Mouse (Mus musculus) frontal cortex, adult 2 months (tissue): ENCODE measurements around the gene Car14. TPM values are rescaled to one million over a fixed set of nuclear protein-coding genes. Genes with fewer than 3 reads are reported as not detected.

ENCODE experiments used
- DNase-seq, 2 experiments: peaks; one replicate each; pipeline ENCODE4 v3.0.0; 2022; ENCODE audit warnings: low spot score in 1 of 2; ENCODE audit errors: extremely low spot score in 1 of 2
- polyA plus RNA-seq: library from polyadenylated mRNA; depleted of rRNA; stranded (reverse); fragments of >200 nt; gene quantifications from 2 replicates; pipeline ENCODE4 v1.2.3, GENCODE M21; 2012

Car14 gene
- polyA plus RNA-seq, 1 experiment, result 14.6 TPM

- DNase-seq, result no peak
Observed at GRCm38 (mm10) chr3:95893126-95893525, 11.4 kb downstream of the Car14 start.

GRCm38 (mm10) chr3:95892066-95893052 is 12.1 kb downstream of the Car14 start:
- DNase-seq, result no peak

GRCm38 (mm10) chr3:95891211-95892065 is 13.1 kb downstream of the Car14 start, which contains the start of gene BC028528:
BC028528 (minus strand) TSS chr3:95892005.
- no peak for DNase-seq

- no peak for DNase-seq
Observed at GRCm38 (mm10) chr3:95889664-95890063, 14.8 kb downstream of the Car14 start.

GRCm38 (mm10) chr3:95887596-95887995 is 16.9 kb downstream of the Car14 start:
- no peak for DNase-seq

GRCm38 (mm10) chr3:95884400-95884799 is 20.1 kb downstream of the Car14 start:
- no peak for DNase-seq

- peak; percentile 56 to 82 for DNase-seq
Observed at GRCm38 (mm10) chr3:95882816-95883425, 21.6 kb downstream of the Car14 start.

GRCm38 (mm10) chr3:95881979-95882815 is 22.3 kb downstream of the Car14 start, which contains the start of gene Ciart:
Ciart (minus strand) TSS chr3:95882251.
- DNase-seq, result peak; percentile 96 to 97

- no peak for DNase-seq
Observed at GRCm38 (mm10) chr3:95879063-95879462, 25.4 kb downstream of the Car14 start.

- DNase-seq, result no peak
Observed at GRCm38 (mm10) chr3:95872048-95872447, 32.4 kb downstream of the Car14 start.

- DNase-seq, result peak; percentile 75 to 89
Observed at GRCm38 (mm10) chr3:95871392-95871867, 33.1 kb downstream of the Car14 start, which contains the start of gene Mrps21. Mrps21 (minus strand) TSS chr3:95871519.

GRCm38 (mm10) chr3:95870976-95871375 is 33.5 kb downstream of the Car14 start:
- no peak for DNase-seq

- DNase-seq, result no peak
Observed at GRCm38 (mm10) chr3:95867408-95867807, 37.1 kb downstream of the Car14 start.

GRCm38 (mm10) chr3:95866071-95866470 is 38.4 kb downstream of the Car14 start:
- DNase-seq, result no peak

GRCm38 (mm10) chr3:95865571-95865970 is 38.9 kb downstream of the Car14 start:
- no peak for DNase-seq

GRCm38 (mm10) chr3:95865050-95865449 is 39.4 kb downstream of the Car14 start:
- DNase-seq, result peak; percentile 86 to 91

- DNase-seq, result no peak
Observed at GRCm38 (mm10) chr3:95863578-95863977, 40.9 kb downstream of the Car14 start.

GRCm38 (mm10) chr3:95861796-95862195 is 42.7 kb downstream of the Car14 start:
- peak; percentile 46 to 90 for DNase-seq

- no peak for DNase-seq
Observed at GRCm38 (mm10) chr3:95861216-95861615, 43.3 kb downstream of the Car14 start.
